Mouse (Mus musculus) kidney, adult 8-10 months (tissue): ENCODE results near the gene Tmem41a.
"Not testable (repeated sequence)": the region's sequence is repeated elsewhere in the genome, so short reads cannot be mapped to it uniquely, and the experiment has no call there.

ENCODE experiments used
- DNase-seq, 2 experiments: peaks; one replicate each; pipeline ENCODE4 v3.0.0; 2022

The Tmem41a gene

DNA sequence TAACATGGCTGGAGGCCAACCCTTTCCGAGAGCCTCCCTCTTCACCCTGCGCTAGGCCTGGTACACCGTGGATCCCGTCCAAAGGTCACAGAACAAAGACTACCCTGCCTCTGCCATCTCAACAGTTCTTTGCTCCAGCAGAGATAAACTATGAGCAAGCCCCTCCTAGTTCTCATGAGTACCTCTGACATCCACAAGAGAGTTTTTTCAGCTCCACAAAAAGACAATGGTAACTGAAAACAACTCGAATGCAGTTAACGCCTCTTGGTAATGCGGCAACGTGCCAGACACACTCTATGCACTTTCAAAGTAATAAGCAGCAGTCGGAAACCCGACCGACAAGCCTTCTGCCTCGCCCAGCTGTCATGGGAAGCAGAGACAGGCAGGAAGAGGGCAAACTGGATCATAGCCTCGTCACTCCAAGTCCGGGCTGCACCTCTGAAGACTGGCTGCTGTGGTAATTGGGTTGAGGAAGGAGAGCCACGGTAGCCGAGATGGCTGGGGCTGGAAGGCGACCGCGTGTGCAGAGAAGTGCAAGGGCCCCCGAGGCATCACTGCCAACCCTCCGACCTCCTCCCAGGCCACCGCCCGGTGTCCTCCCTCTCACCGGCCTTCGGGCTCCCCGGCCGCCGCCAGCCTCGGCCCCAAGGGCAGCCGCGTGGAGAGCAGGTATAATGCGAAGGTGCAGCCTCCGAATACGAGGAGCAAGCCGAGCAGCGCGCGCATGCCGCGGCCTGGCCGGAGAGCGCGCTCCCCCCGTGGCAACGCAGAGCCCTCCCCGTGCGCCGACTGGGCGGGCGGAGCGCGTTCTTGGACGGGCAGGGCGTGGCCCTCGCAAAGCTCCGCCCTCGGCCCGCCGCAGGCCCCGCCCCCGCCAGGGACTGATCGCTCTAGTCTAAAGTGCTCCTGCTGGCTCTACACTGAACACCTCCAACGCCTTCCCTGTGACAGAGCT, at the start of gene Tmem41a:
Tmem41a (minus strand) TSS at position 792 of the 955 bp plus-strand sequence.
- DNase-seq: peak; percentile 89 to 93

DNA sequence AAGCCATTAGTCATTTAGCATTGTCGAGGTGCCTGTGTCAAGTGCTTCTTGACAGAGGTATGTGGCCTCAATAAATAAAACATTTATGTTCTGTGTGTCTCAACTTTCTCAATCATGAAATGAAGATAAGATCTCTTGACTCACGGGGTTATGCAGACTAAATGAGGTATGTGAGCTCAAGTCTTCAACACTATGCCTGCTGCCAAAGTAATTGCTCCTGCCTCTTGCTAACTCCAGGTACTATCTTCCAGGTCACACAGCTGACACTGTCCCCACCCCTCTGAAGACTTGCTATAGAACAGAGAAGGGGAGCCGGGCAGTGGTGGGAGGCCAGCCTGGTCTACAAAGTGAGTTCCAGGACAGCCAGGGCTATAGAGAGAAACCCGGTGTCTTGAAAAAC, 49.0 kb upstream of the Tmem41a start:
- DNase-seq: no peak

DNA sequence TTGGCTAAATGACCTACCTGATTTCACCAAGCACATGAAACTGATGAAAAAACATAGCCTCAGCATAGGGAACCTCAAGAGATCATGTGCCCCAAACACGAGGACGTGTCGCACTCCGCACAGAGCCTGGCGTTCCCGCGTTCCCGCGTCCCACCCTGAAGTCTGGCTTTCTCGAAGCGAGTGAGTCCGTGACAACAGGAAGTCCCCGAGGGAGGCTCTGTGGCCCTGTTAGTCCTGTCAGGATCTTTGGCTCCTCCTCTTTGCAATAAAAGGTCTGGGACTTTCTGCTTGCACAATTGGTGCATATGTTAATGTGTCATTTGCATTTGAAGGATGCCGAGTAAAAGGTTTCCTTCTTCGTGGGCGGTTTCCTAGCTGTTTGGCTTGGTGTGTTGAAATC, 48.0 kb upstream of the Tmem41a start, which contains the start of gene Liph:
Liph (minus strand) TSS at position 360 of the 400 bp plus-strand sequence.
- no peak for DNase-seq

DNA sequence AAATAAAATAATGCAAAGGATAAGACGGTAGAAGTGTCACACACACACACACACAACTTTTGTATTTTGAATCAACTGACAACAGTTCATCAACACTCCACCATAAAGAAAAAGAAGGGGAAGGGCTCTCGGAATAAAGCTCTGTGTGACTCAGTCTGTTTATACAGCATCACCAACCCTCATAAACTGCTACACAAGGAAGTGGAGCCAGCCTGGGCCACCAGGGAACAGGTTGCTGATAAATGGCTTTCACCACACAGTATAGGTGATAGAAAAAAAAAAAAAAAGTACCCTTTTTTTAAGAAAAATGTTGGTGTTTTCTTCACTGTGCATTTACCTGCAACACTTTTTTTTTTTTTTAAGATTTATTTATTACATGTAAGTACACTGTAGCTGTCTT, 44.4 kb upstream of the Tmem41a start:
- no peak for DNase-seq

DNA sequence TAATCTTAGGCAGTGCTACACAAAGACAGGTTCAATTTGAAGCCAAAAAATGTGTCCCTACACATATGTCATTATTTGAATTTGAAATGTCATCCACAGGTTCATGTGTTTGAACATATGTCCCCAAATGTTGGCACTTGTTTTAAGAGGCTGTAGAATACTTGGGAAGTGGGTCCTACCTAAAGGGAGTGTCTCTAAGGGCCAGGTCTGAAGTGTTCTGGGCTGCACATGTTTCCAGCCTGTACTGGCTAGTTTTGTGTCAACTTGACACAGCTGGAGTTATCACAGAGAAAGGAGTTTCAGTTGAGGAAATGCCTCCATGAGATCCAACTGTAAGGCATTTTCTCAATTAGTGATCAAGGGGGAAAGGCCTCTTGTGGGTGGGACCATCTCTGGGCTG, 43.5 kb upstream of the Tmem41a start:
- not testable (repeated sequence) for DNase-seq

DNA sequence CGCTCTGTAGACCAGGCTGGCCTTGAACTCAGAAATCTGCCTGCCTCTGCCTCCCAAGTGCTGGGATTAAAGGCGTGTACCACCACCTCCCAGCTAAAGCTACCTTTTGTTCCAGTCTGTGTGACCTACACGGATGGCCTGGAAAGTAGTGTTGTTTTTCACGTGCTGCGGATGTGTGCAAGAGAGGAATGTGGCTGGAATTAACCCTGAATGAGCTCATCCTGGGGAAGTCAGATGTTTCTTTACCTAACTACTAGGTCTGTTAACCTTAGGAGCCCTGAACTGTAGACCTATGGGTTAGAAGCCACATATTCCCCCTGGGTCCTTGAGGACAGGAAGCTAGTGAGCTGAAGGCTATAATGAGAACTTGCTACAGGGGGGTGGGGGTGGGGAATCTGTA, 40.6 kb upstream of the Tmem41a start:
- DNase-seq: no peak

DNA sequence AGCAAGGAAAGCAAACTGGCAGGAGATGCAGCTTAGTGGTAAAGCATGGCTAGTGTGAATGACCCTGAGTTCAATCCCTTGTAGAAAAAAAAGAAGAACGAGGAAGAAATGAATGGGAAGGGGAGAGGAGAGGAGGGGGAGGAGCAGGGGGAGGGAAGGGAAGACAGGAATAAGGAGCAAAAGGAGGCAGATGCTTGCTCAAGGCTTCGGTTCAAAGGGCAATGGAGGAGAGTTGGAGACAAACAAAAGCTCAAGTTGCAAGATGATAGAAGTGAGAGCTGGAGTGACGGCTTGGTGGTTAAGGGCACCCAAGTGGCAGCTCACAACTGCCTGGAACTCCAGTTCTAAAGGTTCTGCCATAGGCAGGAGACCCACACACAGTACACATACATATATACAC, 38.8 kb upstream of the Tmem41a start:
- no peak for DNase-seq

DNA sequence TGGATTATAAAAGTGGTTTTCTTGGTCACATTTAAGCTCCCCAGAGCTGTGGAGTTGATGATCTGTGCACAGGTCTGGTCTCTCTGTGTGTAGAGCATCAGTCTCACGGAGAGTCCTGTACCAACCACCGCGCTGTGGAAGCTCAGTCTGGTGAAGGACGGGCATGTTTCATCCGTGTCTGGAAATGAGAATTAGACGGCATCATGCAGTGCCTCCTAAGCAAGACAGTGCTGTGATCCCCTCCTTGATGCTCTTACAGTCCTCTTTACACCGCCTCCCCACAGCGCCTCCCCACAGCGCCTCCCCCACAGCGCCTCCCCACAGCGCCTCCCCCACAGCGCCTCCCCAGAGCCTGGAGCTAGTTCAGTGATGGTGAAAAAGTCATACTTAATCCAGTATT, 36.7 kb upstream of the Tmem41a start:
- DNase-seq: no peak

DNA sequence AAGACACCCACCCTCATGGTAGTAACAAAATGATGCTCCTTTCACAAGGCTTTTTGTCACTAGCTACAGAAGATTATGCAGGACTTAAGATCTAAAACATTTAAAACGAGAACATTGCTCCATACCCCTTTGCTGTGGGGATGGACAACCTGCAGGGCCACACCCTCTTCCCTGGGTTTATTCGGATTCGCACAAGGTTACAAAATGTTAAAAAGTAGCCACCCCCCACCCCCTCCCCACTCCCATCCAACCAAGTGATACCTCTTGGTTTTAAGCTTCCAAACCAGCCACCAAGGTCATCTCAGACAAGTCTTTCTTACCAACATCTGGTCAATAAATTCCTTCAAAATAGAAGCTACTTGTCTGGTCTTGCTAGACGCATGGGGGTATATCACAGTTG, 36.2 kb upstream of the Tmem41a start:
- DNase-seq: no peak

DNA sequence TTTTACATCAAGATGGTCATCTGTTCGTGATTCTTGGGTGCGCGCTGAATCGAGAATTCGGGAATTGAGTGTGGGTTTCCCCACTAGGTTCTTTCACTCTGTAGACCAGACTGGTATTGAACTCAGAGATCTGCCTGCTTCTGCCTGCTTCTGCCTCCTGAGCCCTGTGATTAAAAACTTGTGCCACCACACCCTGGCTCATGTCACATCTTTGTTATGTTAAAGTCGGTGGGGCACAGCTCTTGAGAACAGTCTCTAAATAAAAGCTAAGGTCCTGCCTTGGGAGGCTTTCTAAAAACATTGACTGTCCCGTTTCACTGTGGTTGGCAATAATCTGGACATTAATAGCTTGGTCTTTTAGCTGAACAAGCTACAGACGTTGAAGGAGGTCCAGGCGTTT, 35.8 kb upstream of the Tmem41a start:
- no peak for DNase-seq

DNA sequence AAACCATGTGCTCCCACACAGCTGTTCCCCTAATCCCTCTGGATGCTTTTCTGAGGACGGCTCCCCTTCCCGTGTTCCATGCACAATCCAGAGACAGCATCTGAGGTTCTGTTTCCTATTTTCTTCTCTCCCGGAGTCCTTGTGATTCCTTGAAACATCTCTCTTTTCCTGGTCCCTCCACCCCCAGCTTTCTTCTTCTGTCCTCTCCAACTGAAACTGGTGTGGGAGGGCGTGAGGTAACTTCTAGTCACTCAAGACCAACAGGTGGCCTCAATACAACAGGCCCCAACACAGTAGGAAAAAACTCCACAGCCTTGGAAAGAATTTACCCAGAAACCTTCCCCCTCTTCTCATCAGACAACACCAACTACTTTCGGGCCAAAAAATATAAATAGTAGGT, 30.0 kb upstream of the Tmem41a start:
- no peak for DNase-seq

DNA sequence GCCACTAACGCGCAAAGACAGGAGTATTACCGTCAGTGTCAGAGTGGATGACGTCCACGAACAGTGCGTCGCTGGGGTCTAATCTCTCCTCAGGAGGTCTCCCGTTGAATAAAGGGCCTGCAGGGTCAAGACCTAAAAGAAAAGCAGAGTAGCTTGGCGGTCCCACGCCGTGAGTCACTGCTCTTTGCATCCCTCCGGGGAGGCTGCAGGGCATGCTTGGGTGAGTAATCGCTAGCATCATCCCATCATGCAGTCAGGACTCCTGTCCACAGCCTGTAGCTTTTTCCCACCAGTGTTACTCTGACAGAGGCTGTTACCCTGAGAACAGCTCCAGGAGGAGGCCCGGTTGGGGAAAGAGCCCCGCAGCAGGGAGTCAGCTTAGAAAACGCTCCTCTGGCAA, 28.9 kb upstream of the Tmem41a start:
- DNase-seq: no peak

DNA sequence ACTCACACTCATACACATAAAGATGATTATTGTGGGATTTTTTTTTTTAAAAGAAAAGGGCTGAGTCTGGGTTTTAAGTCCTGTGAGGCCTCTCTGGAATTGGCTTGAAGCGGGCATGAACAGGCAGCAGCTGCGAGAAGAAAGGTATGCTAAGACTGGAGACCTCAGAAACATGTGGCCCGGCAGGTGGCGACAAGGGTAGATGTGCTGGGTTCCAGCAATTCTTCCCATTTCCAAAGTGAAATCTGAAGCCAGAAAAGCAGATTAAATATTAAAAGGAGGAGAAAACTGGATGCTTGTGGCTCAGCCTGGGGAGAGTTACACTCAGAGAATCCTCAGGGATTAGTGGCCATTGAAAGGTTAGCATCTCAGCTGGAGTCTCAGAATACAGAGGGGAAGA, 24.1 kb upstream of the Tmem41a start:
- no peak for DNase-seq

DNA sequence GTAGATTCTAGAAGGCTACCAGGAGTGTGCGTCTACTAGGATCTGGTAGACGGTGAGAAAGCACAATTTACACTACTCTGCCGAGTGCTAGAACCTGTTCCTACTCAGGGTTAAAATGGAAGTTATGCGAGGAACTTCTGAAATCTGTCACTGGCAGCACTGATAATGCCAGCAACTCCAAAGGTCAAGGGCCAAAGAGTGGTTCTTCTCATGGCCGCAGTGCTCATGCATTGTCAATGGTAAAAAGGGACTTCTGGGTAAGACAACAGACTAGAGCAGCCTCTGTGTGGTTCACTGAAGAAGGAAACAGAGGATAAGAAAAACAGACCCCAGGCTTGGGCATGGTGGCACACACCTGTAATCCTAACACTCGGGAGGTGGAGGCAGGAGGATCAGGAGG, 23.2 kb upstream of the Tmem41a start:
- DNase-seq: no peak

DNA sequence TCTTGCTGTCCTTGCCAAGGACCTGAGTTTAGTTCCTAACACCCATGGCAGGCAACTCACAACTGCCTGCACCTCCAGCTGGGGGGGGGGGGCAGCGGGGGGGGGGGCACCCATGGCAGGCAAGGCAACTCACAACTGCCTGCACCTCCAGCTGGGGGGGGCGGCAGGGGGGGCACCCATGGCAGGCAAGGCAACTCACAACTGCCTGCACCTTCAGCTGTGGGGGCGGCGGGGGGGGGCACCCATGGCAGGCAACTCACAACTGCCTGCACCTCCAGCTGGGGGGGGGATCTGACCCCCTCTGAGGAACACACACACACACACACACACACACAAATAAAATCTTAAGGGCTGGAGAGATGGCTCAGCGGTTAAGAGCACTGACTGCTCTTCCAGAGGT, 22.5 kb upstream of the Tmem41a start:
- DNase-seq: no peak

DNA sequence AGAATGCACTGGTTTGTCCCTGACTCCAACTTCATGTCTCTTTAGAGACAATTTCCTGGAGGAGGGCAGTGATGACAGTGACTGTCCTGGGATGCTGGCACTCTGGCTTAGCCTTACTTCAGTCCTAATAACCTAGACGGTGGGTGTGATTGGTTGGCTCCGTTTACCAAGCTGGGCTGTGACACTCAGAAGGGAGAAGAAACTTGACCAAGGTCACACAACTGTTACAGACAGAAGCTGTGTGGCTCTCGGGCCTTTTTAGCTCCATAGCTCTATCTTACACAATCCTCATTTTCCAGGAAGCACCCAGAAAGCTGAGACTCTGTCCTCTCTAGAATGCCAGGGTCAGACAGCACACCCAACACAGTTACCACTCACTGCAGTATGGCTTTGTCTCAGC, 18.2 kb upstream of the Tmem41a start:
- DNase-seq: no peak

DNA sequence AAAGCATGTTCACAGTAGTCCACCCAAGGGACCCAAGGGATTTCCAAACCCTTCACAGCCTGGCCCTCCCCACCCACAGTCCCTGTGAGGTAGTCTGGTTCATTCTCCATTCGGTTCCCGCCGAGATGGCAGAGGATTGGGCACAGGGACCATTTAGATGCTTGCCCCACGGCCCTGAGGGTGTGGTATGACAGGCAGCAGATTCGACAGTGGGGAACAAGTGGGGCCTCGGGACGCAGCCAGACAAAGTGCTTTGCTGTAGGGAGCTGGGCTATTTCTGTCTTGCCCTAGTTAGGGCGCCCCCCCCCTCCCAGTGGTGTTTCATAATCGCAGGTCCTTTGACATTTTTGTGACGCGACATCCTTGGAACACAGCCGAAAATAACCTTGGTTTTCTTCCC, 8.2 kb upstream of the Tmem41a start:
- DNase-seq: no peak

DNA sequence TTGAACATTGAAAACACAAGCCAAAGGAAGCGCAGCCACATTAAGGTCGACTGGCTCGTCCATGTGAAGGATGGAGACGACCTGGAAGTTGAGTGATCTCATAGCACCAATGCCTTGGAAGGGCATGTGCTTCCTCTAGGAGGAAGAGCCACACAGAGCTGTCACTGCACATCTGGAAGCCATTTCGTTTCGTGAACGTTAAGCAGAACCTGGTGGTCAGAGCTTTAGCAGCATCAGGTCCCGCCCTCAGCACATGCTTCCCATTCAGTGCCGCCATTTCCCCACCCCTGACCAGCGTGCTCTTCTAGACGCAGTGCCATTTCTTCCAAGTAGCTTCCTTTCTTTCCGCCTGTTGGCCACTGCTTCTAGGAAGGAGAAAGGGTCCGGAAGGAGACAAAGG, 18.9 kb downstream of the Tmem41a start:
- no peak for DNase-seq

DNA sequence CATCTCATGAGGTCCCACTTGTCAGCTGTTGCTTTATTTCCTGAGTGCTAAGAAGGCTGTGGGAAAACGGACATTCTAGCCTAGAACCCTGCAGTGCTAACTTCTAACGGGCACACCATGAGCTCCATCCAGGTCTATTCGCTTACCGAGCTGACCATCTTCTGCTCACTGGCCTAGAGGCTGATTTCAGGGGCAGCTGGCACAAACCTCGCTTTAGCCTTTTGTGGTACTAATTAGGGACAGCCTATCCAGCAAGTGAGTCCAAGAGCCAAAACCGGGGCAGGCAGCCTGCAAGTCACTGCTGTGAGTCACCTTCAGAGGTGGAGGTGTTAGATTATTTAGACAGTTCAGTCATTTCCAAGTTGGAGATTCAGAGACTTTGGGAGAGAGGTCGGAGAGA, 30.7 kb downstream of the Tmem41a start:
- no peak for DNase-seq

DNA sequence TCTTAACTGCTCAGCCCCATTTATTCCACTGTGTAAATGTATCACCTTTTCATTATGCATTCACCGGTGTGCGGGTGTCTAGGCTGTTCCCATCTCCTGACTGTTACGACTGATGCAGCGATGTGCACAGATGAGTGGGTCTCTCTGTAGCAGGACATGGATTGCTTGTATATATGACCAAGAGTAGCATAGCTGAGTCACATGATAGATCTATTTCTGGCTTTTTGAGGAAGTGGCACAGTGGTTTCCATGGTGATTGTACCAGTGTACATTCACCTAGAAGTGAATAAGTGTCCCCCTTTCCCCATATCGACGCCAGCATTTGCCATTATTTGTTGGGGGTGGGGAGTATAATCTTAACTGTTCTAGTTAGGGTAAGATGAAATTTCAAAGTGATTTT, 34.0 kb downstream of the Tmem41a start:
- DNase-seq: no peak

DNA sequence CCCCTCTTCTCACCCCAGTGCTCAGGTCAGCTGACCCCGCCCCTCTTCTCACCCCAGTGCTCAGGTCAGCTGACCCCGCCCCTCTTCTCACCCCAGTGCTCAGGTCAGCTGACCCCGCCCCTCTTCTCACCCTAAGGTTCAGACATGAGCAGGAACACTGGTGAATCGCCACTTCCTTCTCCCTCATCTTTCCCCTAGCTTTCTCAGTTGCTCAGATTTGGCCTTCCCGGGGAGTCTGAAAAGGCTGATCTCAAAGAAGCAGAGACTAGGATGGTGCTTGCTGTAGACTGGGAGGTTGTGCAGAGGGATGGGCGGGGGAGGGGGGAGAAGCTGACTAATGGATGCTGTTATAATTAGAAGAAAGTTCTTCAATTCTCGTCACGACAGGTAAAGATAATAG, 38.4 kb downstream of the Tmem41a start:
- not testable (repeated sequence) for DNase-seq

DNA sequence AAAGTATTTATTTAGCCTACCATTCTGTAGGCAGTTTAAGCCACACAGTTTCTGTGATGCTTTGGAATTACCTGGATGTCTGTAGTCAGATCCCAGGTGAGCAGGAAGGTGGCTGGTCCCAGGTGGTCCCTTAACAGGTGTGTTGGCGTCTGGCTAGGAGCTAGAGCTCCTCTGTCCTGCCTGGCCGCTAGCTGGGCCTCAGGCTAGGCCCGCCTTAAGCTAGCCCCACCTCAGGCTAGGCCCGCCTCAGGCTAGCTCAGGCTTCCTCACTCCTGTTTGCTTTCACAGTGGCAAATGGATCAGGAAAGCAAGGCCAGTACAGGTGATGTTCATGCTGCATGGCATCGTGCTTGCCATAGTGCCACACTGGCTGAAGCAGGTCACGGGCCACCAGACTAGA, 40.5 kb downstream of the Tmem41a start:
- DNase-seq: no peak

DNA sequence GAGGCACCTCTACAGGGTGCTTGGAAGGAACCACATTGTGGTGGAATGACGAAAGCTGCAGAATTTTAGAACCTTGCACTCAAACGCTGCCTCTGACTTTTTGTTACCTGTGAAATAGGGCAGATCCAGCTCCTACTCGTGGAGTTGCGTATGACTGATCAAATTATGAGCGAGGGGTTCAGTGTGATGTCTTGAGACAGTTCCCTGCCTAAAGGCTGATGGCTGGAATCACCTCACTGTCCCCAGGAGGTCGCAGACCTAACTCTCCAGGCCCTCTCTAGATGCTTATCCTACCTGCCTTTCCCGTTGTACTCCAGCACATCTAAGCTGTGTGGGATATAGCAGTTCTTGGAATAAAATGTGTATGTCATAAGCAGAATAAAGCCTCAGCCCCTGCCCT, 41.4 kb downstream of the Tmem41a start:
- DNase-seq: no peak

DNA sequence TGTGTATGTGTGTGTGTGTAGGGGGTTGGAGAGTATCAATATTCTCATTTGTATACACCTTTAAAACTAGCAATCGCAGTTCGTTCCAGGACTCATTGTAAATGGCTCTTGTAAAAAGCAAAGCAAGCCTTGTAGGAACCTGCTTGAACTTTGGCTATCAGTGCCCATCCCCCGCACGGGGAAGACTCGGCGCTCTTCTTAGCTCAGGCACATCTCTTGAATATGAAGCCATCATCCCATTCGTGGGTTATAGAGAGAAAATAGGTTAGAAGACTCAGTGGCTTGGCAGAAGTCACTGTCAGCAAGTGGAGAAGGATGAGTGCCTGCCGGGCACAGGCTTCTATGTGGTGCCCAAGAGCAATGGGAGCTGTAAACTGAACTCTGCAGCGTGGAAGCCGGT, 42.7 kb downstream of the Tmem41a start:
- DNase-seq: no peak

DNA sequence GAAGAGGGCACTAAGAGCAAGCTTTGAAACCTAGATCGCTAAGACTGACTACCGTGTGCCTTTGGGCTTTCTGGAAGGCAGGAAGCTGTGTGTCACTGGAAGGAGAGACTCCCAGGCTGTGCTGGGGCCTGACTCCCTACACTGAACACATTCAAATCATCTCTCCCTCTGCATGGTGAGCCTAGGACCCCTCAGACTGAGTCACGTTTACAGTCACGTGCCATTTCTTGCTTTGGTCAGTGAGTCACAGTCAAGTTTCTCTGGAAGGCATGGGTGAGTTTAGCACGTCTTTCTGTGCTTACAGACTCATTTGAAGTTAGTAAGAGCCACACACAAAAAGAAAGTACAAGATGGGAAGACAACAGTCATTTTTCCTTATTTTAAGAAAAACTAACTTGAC, 46.1 kb downstream of the Tmem41a start:
- no peak for DNase-seq
